Mouse (Mus musculus) adrenal gland, postnatal 14 days (tissue): Measurements from ENCODE around the gene Sh3bgrl2. TPM values are rescaled to one million over a fixed set of nuclear protein-coding genes. Genes with fewer than 3 reads are reported as not detected.

Experiments used
- DNase-seq: peaks from one replicate; pipeline ENCODE4 v3.0.0; 2021; ENCODE audit warnings: mixed read lengths
- total RNA-seq: library from RNA; stranded (reverse); gene quantifications from 2 replicates; pipeline ENCODE4 v1.2.3, GENCODE M21; 2021

The Sh3bgrl2 gene
- total RNA-seq, 1 experiment from 2014 or later = 21.1 TPM

- DNase-seq = no peak
These were observed 43.8 kb downstream of the Sh3bgrl2 start for GRCm38 (mm10) chr9:83591848-83592456.

DNA sequence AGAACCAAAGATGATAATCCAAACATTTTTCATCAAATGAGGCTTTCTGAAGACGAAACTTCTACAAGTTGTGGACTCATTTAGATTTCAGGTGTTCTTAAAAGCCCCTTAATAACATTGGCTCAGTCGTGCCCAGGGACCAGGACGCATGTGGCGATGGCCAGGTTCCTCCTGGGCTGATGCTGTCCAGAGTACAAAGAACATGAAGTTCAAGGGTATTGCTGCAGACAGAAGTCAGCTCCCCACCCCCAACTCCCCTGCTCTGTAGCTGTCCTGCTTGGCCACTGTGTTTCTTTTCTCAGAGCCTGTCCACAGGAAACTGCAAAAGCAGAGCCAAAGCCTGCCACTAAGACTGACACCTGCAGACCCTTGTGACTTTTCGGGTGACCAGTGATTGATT lies 45.7 kb downstream of the Sh3bgrl2 start:
- peak; percentile 44 for DNase-seq

- no peak for DNase-seq
These were observed 48.0 kb downstream of the Sh3bgrl2 start for GRCm38 (mm10) chr9:83596132-83596531.

DNA sequence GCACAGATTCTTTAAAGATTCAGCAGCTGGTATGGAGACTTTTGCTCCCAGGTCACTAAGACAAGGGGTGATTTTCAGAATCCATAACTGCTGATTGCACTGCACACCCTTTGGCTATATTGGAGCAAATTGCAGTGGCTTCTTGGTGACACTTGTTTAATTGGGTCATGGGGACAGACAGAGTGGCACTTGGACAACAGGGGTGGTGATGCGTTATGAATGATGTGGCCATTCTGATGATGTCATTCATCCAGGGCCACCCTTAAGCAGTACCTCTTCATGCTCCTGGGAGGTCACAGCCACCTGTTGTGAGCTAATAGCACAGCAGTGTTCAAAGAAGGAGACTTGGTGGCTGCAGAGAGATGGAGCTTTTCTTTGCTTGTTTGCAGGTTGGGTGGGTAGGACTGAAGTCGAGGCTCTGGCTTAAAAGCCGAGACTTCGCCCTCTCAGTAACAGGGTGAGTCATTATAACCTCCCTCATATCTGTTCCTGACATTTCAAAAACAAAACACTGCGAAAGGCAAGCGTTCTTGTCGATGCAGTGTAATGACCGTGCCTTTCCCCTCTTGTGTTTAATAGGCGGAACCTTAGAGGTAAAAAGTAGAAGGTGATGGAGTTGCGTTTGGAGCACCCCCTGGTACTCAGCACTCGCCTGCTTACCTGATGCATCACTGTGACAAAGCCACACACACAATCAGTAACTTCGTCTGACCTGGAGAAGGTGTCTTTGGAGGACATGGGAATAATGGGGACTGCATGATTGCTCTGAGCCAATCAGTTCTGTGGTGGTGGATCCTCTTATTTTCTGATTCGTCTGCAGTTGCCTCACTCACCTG lies 48.7 kb downstream of the Sh3bgrl2 start:
- DNase-seq = no peak

- DNase-seq = no peak
These were observed 49.9 kb downstream of the Sh3bgrl2 start for GRCm38 (mm10) chr9:83598047-83598446.

GRCm38 (mm10) chr9:83599505-83599904 lies 51.4 kb downstream of the Sh3bgrl2 start:
- DNase-seq = no peak

DNA sequence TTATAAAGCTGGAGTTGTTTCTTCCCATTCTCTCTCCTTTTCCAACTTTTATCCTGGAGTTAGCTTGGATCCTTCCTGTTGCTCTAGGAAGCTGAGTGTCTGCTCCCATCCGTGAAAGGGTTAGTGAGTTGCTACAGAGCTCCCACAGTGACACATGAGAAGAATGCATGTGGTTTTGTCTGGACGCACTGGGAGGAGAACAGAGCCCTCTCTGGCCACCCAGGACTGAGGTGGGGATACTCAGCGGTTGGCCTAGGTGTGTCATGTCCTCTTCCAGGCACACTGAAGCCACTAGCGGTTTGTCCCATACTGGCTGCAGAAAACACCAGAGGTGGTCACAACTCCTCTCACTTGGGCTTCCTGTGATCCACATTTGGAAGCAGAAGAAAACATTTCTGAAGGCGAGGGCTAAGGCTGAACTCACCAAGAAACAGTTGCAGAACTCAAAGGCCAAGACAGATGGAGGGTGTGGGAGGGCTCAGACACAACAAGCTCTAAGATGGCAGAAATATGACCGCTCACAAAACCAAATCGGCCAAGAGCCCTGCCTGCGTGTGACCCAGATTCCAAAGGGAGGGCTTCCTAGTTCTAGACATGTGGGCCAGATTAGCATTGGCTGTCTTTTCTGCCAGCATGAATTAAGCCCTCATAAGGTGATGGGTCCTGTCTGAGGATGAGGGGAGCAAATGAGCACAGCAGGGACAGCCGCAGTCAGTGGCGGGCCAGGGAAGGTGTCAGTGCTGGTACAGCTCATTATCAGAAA lies 52.3 kb downstream of the Sh3bgrl2 start:
- no peak for DNase-seq

DNA sequence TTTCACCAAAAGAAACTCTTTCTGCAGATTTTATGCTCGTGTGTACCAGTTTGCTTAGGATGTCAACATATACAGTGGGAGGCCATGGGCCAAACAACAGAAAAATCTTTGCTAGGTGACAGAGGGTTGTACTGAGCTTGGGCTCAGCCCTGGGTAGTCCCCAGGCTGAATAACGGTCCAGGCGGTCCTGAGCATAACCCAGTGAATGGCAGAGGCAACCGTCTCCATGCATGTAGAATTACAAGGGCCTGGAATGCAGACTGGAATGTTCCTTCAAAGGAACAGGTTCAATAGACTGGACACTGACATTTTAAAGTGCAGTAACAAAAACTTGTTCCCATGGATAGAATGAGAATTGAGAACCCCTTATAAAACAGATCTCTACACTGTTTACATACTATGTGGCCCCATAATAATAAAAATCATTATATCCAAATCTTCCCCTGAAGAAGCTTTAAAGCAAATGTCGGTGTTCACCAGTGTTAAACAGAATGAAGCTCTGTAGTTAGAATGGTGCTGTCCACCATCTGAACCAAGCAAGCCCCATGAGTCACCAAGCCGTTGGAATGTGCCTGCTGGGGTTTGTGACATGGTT lies 54.1 kb downstream of the Sh3bgrl2 start:
- DNase-seq = no peak

- no peak for DNase-seq
These were observed 55.0 kb downstream of the Sh3bgrl2 start for GRCm38 (mm10) chr9:83603159-83603558.

GRCm38 (mm10) chr9:83605886-83606640 lies 57.9 kb downstream of the Sh3bgrl2 start:
- DNase-seq = no peak

GRCm38 (mm10) chr9:83608135-83608534 lies 60.0 kb downstream of the Sh3bgrl2 start:
- no peak for DNase-seq

DNA sequence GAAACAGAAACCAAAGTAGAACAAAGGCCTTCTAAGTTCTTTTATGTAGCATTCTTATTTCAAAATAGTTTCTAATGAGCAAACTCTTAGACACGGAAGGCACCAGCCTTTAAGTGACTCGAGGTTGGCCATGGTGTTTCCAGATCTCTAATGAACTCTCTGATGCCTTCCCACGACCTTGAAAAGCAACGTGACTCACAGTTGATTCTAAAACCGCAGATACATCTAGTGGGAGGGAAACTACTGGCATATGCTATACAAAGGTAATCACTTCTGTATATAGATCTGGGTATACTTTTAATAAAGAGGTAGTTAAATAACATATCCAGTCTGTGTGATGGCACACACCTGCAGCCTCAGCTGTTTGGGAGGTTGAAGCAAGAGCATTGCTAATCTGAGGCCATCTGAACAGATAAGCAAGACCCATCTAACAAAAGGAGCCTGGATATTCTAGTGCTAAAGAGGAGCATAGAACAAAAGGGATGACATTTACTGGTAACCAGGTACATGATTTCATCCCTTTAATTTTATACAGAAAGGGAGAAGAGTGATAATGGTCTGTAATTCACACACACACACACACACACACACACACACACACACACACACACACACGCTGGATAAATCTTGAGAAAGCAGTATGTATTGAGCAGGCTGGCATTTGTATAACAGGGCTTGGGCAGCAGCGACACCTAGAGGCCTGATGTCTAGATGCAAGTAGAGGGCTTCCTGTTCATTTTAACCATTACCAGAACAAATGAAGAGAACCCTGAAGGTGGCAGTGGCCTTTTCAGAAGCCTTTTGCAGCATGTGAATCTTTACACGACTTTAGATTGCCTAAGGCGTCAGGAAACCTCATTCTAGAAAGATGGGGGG lies 61.5 kb downstream of the Sh3bgrl2 start:
- peak; percentile 88 for DNase-seq

DNA sequence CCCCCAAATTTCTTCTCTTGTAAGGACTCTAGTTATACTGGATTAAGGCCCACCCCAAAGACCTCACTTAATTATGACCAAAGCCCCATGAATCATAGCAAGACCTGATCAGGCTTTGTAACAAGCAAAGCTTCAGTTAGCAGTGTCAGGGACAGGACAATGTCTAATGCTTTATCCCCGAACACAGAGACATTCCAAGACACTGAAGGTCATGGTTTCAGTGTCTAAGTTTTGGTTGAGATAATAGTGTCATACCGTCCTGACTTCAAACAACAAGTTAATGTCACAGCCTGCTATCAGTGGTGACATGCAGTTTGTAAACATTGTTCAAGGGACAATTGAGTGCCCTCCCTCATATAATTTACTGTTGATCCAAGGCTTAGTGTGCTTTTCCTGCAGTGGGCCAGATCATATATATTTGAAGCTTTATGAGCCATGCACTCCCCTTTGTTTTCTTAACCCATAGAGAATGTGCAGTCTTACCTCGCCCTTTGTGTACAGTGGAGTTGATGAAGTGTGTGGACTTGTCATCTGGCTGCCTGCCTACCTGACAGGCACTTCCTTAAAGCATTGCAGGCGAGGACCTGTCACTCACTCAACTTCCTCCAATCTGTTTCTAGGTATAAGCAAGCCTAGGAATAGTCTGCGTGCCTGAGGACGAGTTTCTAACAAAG lies 67.9 kb downstream of the Sh3bgrl2 start:
- DNase-seq = no peak

DNA sequence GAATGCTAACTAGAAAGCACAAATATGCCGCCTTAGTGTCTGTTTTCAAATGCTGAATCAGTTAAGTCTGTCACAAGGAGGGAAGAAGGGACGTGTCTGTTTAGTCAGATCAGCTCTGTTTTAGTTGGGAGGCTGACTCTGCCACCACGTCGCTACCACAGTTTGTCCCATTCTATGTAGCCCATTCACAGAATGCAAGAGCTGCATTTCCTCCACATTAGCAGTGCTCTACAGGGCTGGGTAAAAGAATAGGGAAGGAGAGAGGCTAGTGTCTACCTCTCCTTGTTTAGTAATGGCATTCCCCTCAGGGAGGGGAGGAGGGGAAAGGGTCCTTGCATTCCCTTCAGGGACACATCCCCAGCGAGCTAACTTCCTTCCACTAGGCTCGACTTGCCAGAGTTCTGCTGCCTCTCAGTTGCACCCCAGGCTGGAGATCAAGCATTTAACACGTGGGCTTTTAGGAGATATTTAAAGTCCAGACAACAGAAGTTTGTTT lies 68.5 kb downstream of the Sh3bgrl2 start:
- no peak for DNase-seq

DNA sequence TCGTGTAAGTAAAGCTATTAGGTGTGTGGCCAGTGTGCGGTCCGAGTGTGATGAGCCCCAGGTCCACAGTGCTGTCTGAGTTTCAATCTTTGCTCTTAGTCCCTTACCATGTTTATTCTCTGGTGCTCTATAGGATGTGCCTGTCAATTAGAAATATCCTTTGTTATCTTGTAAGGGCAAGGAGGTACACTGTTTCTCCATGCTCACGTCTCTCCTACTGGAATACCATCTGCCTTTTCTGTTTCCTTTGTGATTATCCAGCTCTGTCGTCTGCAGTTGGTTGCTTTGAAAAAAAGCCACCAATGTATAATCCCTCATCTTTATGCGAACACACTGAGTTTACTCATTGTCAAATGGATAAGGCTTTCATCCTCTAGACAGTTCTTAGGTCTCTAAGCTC lies 75.3 kb downstream of the Sh3bgrl2 start:
- DNase-seq = no peak

GRCm38 (mm10) chr9:83624193-83624592 lies 76.1 kb downstream of the Sh3bgrl2 start:
- no peak for DNase-seq

GRCm38 (mm10) chr9:83625085-83625484 lies 77.0 kb downstream of the Sh3bgrl2 start:
- DNase-seq = no peak

DNA sequence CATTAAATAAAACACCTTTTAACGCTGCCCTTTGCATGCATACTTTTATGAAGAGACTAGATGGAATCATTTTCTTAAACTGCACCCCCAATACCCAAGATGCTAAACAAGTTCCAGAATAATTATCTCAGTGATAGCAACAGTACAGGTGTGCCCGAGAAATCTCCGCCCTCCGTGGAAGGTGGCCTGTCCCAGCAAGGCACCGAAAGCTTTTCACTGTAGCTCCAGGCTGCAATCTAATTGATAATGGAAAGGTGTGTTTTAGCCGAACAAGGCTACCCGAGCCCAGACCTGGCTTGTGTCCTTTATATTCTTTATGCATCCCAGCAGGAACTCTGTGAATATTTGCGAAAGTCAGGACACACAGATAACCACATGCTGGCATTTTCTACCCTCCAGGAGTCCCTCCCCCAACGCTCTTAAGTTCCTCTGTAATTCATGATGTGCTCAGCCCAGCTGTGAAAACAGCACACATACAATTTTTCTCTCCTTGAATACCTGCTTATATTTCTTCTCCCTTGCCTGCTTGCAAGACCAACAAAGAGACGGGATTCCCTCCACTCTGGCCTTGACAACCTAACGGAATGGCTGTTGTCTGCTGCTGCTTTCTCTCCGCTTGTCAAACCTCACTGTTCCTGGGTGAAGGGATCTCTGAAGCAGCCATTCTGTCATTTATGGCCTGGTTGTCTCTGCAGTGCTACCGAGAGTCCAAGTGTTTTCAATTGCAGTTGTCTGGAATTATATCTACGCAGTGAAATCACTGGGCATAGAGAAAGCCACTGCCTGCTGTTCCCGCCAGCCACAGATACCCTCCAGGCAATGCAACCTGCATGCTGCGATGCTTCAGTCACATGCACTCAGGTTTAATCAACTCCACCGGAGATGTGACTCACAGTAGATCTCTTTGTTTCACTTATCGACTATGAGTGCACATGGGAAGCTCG lies 80.8 kb downstream of the Sh3bgrl2 start:
- DNase-seq = no peak

- no peak for DNase-seq
These were observed 82.2 kb downstream of the Sh3bgrl2 start for GRCm38 (mm10) chr9:83630341-83630740.
